Mouse (Mus musculus) cerebellum, adult 2 months (tissue): Measurements from ENCODE around the gene Ap3d1. TPM values are rescaled to one million over a fixed set of nuclear protein-coding genes. Genes with fewer than 3 reads are reported as not detected.

ENCODE experiments used
- DNase-seq, 2 experiments: peaks; one replicate each; pipeline ENCODE4 v3.0.0; 2021
- H3K27ac ChIP-seq: fragments of 200-500 bp; 2 replicates; pipeline ENCODE4 v1.5.1; 2012; ENCODE audit warnings: low read length, control low read depth, inconsistent platforms; ENCODE audit not compliant: insufficient read depth
- H3K27me3 ChIP-seq: fragments of 200-500 bp; 2 replicates; pipeline ENCODE4 v1.6.1; 2012; ENCODE audit warnings: inconsistent platforms, mild to moderate bottlenecking, low read length, moderate library complexity; ENCODE audit not compliant: control insufficient read depth, insufficient read depth
- H3K4me1 ChIP-seq: fragments of 200-500 bp; 2 replicates; pipeline ENCODE4 v1.6.1; 2011; ENCODE audit warnings: low read length; ENCODE audit not compliant: control insufficient read depth, insufficient read depth
- H3K4me3 ChIP-seq: fragments of 200-500 bp; replicated peaks from 2 replicates; pipeline ENCODE3; 2011; ENCODE audit warnings: mild to moderate bottlenecking, low read depth, low read length, control low read depth; ENCODE audit not compliant: insufficient read depth
- CTCF ChIP-seq: fragments of 200-500 bp; IDR thresholded peaks from 2 replicates; pipeline ENCODE4 v1.5.1; 2011; ENCODE audit warnings: low read depth, mild to moderate bottlenecking, control low read depth, low read length, moderate library complexity, borderline replicate concordance; ENCODE audit not compliant: insufficient read depth
- POLR2A ChIP-seq: fragments of 200-500 bp; IDR thresholded peaks from 2 replicates; pipeline ENCODE4 v1.6.1; 2011; ENCODE audit warnings: low read length, control low read depth, borderline replicate concordance; ENCODE audit not compliant: insufficient read depth
- WGBS: fragments of 180-500 bp; shearing (Covaris S2); methylation state at CpG from one replicate; pipeline ENCODE4 v1.1.7; 2018; 5-methylcytosine and 5-hydroxymethylcytosine counted together
- polyA plus RNA-seq: library from polyadenylated mRNA; depleted of rRNA; stranded (reverse); fragments of >200 nt; gene quantifications from 2 replicates; pipeline ENCODE4 v1.2.3, GENCODE M21; 2012

Ap3d1 gene
- polyA plus RNA-seq, 1 experiment, result 175 TPM

GRCm38 (mm10) chr10:80701721-80702535 lies 40.1 kb downstream of the Ap3d1 start, which contains the start of the genes Mob3a and Izumo4:
Gene Mob3a (minus strand): TSS chr10:80701977.
Gene Izumo4 (plus strand): TSS chr10:80702184.
- DNase-seq, result peak; percentile 99 to 100
- peaks cover 28% of the 10 kb centered on the region for H3K4me1 ChIP-seq
- TF ChIP-seq CTCF (no peak), POLR2A (peak; percentile 58; the same call in 1 of the 2 replicates)
- H3K4me3 ChIP-seq, result peak within 1 kb of the TSS; percentile 68
- H3K27me3 ChIP-seq, result no peaks in the 10 kb centered on the region
- H3K27ac ChIP-seq, result peak within 1 kb of the TSS; percentile 32
- WGBS, result under 1% methylated on average over 59 of the region's 59 CpGs

GRCm38 (mm10) chr10:80700732-80701131 lies 41.3 kb downstream of the Ap3d1 start:
- Histone ChIP-seq H3K4me1 (peaks cover 28% of the 10 kb centered on the region), H3K27me3 (no peaks in the 10 kb centered on the region), H3K27ac (no peak overlapping the region), H3K4me3 (no peak overlapping the region)
- TF ChIP-seq CTCF, result no peak
- TF ChIP-seq POLR2A, result no peak
- DNase-seq, result no peak
- WGBS, result 49% methylated on average over 4 of the region's 4 CpGs

GRCm38 (mm10) chr10:80700038-80700504 lies 42.0 kb downstream of the Ap3d1 start:
- Histone ChIP-seq H3K4me3 (no peak overlapping the region), H3K27me3 (no peaks in the 10 kb centered on the region), H3K4me1 (peaks cover 23% of the 10 kb centered on the region), H3K27ac (no peak overlapping the region)
- no peak for DNase-seq
- 86% methylated on average over 7 of the region's 7 CpGs for WGBS
- no peak for TF ChIP-seq POLR2A

- Histone ChIP-seq H3K4me1 (peaks cover 11% of the 10 kb centered on the region), H3K4me3 (no peak overlapping the region), H3K27me3 (no peaks in the 10 kb centered on the region), H3K27ac (no peak overlapping the region)
- TF ChIP-seq CTCF (no peak), POLR2A (no peak)
- WGBS, result 86% methylated on average over 9 of the region's 9 CpGs
- no peak for DNase-seq
Observed at GRCm38 (mm10) chr10:80698605-80699004, 43.5 kb downstream of the Ap3d1 start.

- 41% methylated on average over 9 of the region's 9 CpGs for WGBS
- no peak for DNase-seq
Observed at GRCm38 (mm10) chr10:80697812-80698211, 44.3 kb downstream of the Ap3d1 start.

GRCm38 (mm10) chr10:80697393-80697787 lies 44.7 kb downstream of the Ap3d1 start:
- TF ChIP-seq CTCF (no peak), POLR2A (no peak)
- Histone ChIP-seq H3K4me1 (peaks cover 11% of the 10 kb centered on the region; the same call in 1 of the 2 replicates), H3K4me3 (no peak overlapping the region), H3K27me3 (no peaks in the 10 kb centered on the region), H3K27ac (no peak overlapping the region)
- 88% methylated on average over 8 of the region's 8 CpGs for WGBS
- no peak for DNase-seq

More at GRCm38 (mm10) chr10:80697812-80698211, 44.3 kb downstream of the Ap3d1 start:
- Histone ChIP-seq H3K4me1 (peaks cover 11% of the 10 kb centered on the region; the same call in 1 of the 2 replicates), H3K27ac (no peak overlapping the region), H3K4me3 (no peak overlapping the region), H3K27me3 (no peaks in the 10 kb centered on the region)
- no peak for TF ChIP-seq CTCF
- no peak for TF ChIP-seq POLR2A

GRCm38 (mm10) chr10:80696502-80697392 lies 45.3 kb downstream of the Ap3d1 start:
- Histone ChIP-seq H3K27me3 (no peaks in the 10 kb centered on the region), H3K4me3 (no peak overlapping the region), H3K4me1 (peaks cover 11% of the 10 kb centered on the region; the same call in 1 of the 2 replicates), H3K27ac (no peak overlapping the region)
- DNase-seq, result no peak
- WGBS, result 76% methylated on average over 12 of the region's 12 CpGs
- TF ChIP-seq CTCF, result no peak
